Mouse (Mus musculus): ENCODE results near the gene Isg15.

GRCm38 (mm10) chr4:156227752-156228392 is 27.3 kb upstream of the Isg15 start:
- no peak for TF ChIP-seq CTCF (IDR thresholded peaks at IDR 0.05; ENCODE audit: borderline replicate concordance, insufficient read depth, low read depth, low read length)
- TF ChIP-seq POLR2A (IDR thresholded peaks at IDR 0.05; ENCODE audit: borderline replicate concordance, insufficient read depth, low read length) = no peak
